Mouse (Mus musculus) left cerebral cortex, postnatal 10 days (tissue): ENCODE results near the gene Gm20809. TPM values are rescaled to one million over a fixed set of nuclear protein-coding genes. Genes with fewer than 3 reads are reported as not detected.
"Not testable (repeated sequence)": the region's sequence is repeated elsewhere in the genome, so short reads cannot be mapped to it uniquely, and the experiment has no call there.

ENCODE experiments used
- DNase-seq, 2 experiments: peaks; one replicate each; pipeline ENCODE4 v3.0.0; 2021 to 2022; ENCODE audit warnings: low spot score in 2 of 2, mixed read lengths in 1 of 2; ENCODE audit errors: extremely low spot score in 1 of 2
- intact Hi-C: fragments of 180-260 bp; cut with DNase I; formaldehyde crosslinking; loops from one replicate; pipeline ENCODE4 v1.15.1; 2025
- total RNA-seq, 2 experiments: library from RNA; stranded (reverse); gene quantifications; 2 replicates each; pipeline ENCODE4 v1.2.3; 2021

The Gm20809 gene
- total RNA-seq: not detected

DNA sequence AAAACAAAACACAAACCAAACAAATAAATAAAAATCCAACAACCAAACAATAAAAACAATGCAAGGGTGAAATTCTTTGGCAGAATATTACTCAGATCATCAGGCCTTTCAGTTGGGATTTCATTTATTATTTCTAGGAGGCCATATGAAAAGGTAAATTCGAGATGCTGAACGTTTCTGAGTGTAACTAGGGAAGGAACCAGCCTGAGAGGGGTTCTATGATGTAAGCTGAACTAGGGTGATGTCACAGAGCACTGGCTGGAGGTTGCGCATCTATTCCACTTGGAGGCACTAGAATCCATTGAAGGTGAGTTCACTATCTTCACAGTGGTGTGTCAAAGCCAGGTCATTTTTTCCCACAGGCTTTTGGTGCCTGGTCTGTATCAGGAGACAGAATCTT, at the start of gene Gm20809:
Gene Gm20809, plus strand, starts transcription at position 301 of the 400 bp plus-strand sequence.
- intact Hi-C loops, DNase-seq: not testable (repeated sequence)
